Mouse (Mus musculus) lung, postnatal 36 days (tissue): ENCODE measurements at regions not wholly inside any gene's neighbourhood (a gene's known extent, or its start where the extent isn't known, plus 50 kb on each side); places are given as distances from the start of the nearest gene placed in this dataset.

Experiments
- DNase-seq: peaks from one replicate; pipeline ENCODE4 v3.0.0; 2022; ENCODE audit warnings: mixed read lengths

- DNase-seq: peak; percentile 82
Observed at GRCm38 (mm10) chr4:114665684-114666083, 155.8 kb upstream of the Gm12830 start.

- DNase-seq: peak; percentile 17
Observed at GRCm38 (mm10) chr4:114666238-114666978, 155.1 kb upstream of the Gm12830 start.

GRCm38 (mm10) chr4:114666979-114667328 lies 154.6 kb upstream of the Gm12830 start:
- DNase-seq: no peak

GRCm38 (mm10) chr4:114672096-114672720 lies 149.3 kb upstream of the Gm12830 start:
- no peak for DNase-seq

- no peak for DNase-seq
Observed at GRCm38 (mm10) chr4:114676908-114677898, 144.3 kb upstream of the Gm12830 start.

- DNase-seq: peak; percentile 11
Observed at GRCm38 (mm10) chr4:114678053-114678941, 143.2 kb upstream of the Gm12830 start.

- no peak for DNase-seq
Observed at GRCm38 (mm10) chr4:114680360-114680759, 141.2 kb upstream of the Gm12830 start.

GRCm38 (mm10) chr4:114682955-114683354 lies 138.6 kb upstream of the Gm12830 start:
- no peak for DNase-seq

- DNase-seq: no peak
Observed at GRCm38 (mm10) chr4:114683696-114684095, 137.8 kb upstream of the Gm12830 start.

GRCm38 (mm10) chr4:114684844-114685382 lies 136.6 kb upstream of the Gm12830 start:
- DNase-seq: no peak

GRCm38 (mm10) chr4:114685454-114685853 lies 136.1 kb upstream of the Gm12830 start:
- DNase-seq: peak; percentile 45

- DNase-seq: no peak
Observed at GRCm38 (mm10) chr4:114686091-114686490, 135.4 kb upstream of the Gm12830 start.

- peak; percentile 34 for DNase-seq
Observed at GRCm38 (mm10) chr4:114688356-114688972, 133.1 kb upstream of the Gm12830 start.

- peak; percentile 14 for DNase-seq
Observed at GRCm38 (mm10) chr4:114688973-114689371, 132.6 kb upstream of the Gm12830 start.

- DNase-seq: no peak
Observed at GRCm38 (mm10) chr4:114705586-114705985, 115.9 kb upstream of the Gm12830 start.

- no peak for DNase-seq
Observed at GRCm38 (mm10) chr4:114710182-114710909, 111.2 kb upstream of the Gm12830 start.

- DNase-seq: no peak
Observed at GRCm38 (mm10) chr4:114711082-114711481, 110.4 kb upstream of the Gm12830 start.

- no peak for DNase-seq
Observed at GRCm38 (mm10) chr4:114712005-114712665, 109.4 kb upstream of the Gm12830 start.

- DNase-seq: no peak
Observed at GRCm38 (mm10) chr4:114712921-114713527, 108.5 kb upstream of the Gm12830 start.

GRCm38 (mm10) chr4:114716703-114717102 lies 104.8 kb upstream of the Gm12830 start:
- DNase-seq: no peak
